Mouse (Mus musculus) hindbrain, embryonic 15.5 days (tissue): ENCODE measurements around the gene 2310007B03Rik. TPM values are rescaled to one million over a fixed set of nuclear protein-coding genes. Genes with fewer than 3 reads are reported as not detected.
"Not testable (repeated sequence)": the region's sequence is repeated elsewhere in the genome, so short reads cannot be mapped to it uniquely, and the experiment has no call there.

Experiments used
- ATAC-seq: fragments of 200-750 bp; cut with Nextera tagmentation; 2 replicates; pipeline ENCODE4 v1.8.0; 2017; ENCODE audit warnings: low read depth, moderate number of reproducible peaks, moderate TSS enrichment; ENCODE audit not compliant: low FRiP score
- H3K27ac ChIP-seq: fragments of 300-500 bp; sonication (generic); replicated peaks from 2 replicates; pipeline ENCODE4 v1.5.1; 2015; ENCODE audit warnings: mild to moderate bottlenecking, inconsistent platforms
- H3K27me3 ChIP-seq: fragments of 300-500 bp; sonication (generic); 2 replicates; pipeline ENCODE4 v1.6.1; 2015; ENCODE audit warnings: control low read depth, inconsistent platforms
- H3K36me3 ChIP-seq: fragments of 300-500 bp; sonication (generic); 2 replicates; pipeline ENCODE4 v1.6.1; 2015; ENCODE audit warnings: control low read depth, inconsistent platforms
- H3K4me1 ChIP-seq: fragments of 300-500 bp; sonication (generic); replicated peaks from 2 replicates; pipeline ENCODE4 v1.6.1; 2015; ENCODE audit warnings: control low read depth, inconsistent platforms
- H3K4me2 ChIP-seq: fragments of 300-500 bp; sonication (generic); 2 replicates; pipeline ENCODE4 v1.6.1; 2015; ENCODE audit warnings: moderate library complexity, mild to moderate bottlenecking, inconsistent platforms
- H3K4me3 ChIP-seq: fragments of 300-500 bp; sonication (generic); 2 replicates; pipeline ENCODE4 v1.5.1; 2015; ENCODE audit warnings: mild to moderate bottlenecking, inconsistent platforms
- H3K9ac ChIP-seq: fragments of 300-500 bp; sonication (generic); 2 replicates; pipeline ENCODE4 v1.6.1; 2015; ENCODE audit warnings: inconsistent platforms
- H3K9me3 ChIP-seq: fragments of 300-500 bp; sonication (generic); 2 replicates; pipeline ENCODE4 v1.6.1; 2016; ENCODE audit warnings: control low read depth, inconsistent platforms
- WGBS: fragments of 180-500 bp; shearing (Covaris S2); methylation state at CpG from one replicate; pipeline ENCODE4 v1.1.7; 2015; 5-methylcytosine and 5-hydroxymethylcytosine counted together
- polyA plus RNA-seq: library from polyadenylated mRNA; unstranded; fragments of >200 nt; fragmentation: Nextera tagmentation; extraction: Ambion mirVana; gene quantifications from 2 replicates; pipeline ENCODE4 v1.2.1, GENCODE M21; 2015

2310007B03Rik gene
- 0.23 and 0.28 TPM in 2 replicates for polyA plus RNA-seq

DNA sequence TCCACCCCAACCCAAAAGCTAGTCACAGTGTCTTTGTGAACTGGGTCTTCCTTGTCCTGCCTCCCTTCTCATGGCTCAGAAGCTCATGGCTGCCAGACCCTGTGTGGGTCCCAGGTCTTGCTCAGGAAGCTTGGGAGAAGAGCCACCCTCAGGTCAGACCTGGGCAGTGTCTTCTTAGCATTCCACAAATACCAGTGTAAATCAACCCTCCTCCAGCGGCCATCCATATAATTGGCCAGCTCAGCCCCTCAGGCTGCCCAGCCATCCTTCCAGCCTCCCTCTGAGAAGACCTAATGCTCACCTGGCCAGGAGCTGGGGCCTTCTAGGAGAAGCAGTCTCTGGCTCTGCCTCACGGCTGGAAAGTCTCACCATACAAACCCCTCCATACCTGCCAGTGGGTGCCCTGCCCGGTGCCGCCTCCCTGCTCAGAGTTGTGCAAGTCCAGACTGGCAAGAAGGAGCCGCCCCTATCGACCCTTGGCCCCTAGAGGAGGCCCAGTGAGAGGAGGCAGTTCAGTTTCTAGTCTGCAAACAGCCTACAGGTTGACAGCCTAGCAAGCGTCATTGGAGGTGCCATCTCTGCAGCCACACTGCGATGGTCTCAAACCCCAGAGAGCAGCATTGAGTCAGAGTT lies at the start of gene 2310007B03Rik:
2310007B03Rik (minus strand) TSS at position 448 of the 633 bp plus-strand sequence.
- no peaks in the 10 kb centered on the region for H3K27me3 ChIP-seq
- H3K9ac ChIP-seq = no peak within 1 kb of the TSS
- WGBS = 82% methylated on average over 8 of the region's 8 CpGs
- no peaks in the 10 kb centered on the region for H3K4me1 ChIP-seq
- no peak for ATAC-seq
- H3K27ac ChIP-seq = no peak within 1 kb of the TSS
- H3K4me2 ChIP-seq = no peak within 1 kb of the TSS
- H3K9me3 ChIP-seq = no peaks in the 10 kb centered on the region
- no peak within 1 kb of the TSS for H3K4me3 ChIP-seq
- H3K36me3 ChIP-seq = no peaks in the 10 kb centered on the region

DNA sequence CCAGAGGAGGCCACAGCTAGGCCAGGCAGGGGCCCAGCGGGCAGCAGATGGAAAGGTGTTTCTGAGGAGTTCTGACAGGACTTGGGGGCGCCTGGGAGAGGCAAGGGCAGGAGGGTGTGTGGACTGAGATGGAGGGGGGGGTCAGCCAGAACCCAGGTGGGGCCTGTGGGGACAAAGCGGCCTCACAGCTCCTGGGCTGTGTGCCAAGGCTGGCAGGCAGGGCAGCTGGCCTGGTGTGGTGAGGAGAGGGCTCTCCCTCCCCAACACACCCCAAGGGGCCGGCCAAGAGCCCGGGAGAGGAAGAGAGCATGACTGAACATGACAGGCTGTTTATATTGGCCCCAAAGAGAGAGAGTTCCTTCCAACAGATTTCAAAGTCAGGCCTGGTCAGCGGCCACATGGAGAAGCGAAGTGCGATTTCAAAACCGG lies 49.5 kb upstream of the 2310007B03Rik start:
- H3K4me3 ChIP-seq = no peak overlapping the region
- H3K4me2 ChIP-seq = no peak overlapping the region
- H3K36me3 ChIP-seq = no peaks in the 10 kb centered on the region
- 30% methylated on average over 9 of the region's 9 CpGs for WGBS
- no peaks in the 10 kb centered on the region for H3K9me3 ChIP-seq
- no peaks in the 10 kb centered on the region for H3K27me3 ChIP-seq
- ATAC-seq = peak; percentile 87
- H3K4me1 ChIP-seq = peaks cover 23% of the 10 kb centered on the region
- H3K27ac ChIP-seq = peak overlapping the region; percentile 60
- H3K9ac ChIP-seq = no peak overlapping the region

DNA sequence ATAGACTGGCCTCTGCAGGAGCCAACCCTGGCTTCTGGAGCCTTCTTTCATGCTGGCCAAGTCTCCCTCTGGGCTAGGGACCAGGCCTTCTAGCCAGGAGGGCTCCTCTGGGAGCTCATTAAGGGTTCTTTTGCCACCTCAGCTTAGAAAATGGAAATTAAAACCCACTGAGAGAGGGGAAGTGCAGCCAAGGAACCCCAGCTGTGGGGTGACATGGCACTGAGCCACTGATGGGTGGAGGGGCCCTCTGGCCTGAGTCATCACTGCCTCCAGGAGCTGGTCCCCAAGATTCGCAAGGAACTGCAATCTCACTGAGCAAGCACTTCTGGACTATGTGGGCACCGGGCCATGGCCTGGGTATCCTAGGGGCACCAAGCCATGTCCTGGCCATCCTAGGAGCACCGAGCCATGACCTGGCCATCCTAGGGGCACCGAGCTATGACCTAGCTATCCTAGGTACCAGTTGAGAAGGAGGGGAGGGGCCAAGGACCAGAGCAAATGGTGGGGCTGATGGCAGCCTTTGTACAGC lies 46.9 kb upstream of the 2310007B03Rik start:
- Histone ChIP-seq H3K4me2 (no peak overlapping the region), H3K27me3 (no peaks in the 10 kb centered on the region), H3K36me3 (no peaks in the 10 kb centered on the region), H3K4me1 (peaks cover 23% of the 10 kb centered on the region), H3K9me3 (no peaks in the 10 kb centered on the region), H3K27ac (no peak overlapping the region), H3K9ac (no peak overlapping the region), H3K4me3 (no peak overlapping the region)
- no peak for ATAC-seq
- 90% methylated on average over 4 of the region's 4 CpGs for WGBS

DNA sequence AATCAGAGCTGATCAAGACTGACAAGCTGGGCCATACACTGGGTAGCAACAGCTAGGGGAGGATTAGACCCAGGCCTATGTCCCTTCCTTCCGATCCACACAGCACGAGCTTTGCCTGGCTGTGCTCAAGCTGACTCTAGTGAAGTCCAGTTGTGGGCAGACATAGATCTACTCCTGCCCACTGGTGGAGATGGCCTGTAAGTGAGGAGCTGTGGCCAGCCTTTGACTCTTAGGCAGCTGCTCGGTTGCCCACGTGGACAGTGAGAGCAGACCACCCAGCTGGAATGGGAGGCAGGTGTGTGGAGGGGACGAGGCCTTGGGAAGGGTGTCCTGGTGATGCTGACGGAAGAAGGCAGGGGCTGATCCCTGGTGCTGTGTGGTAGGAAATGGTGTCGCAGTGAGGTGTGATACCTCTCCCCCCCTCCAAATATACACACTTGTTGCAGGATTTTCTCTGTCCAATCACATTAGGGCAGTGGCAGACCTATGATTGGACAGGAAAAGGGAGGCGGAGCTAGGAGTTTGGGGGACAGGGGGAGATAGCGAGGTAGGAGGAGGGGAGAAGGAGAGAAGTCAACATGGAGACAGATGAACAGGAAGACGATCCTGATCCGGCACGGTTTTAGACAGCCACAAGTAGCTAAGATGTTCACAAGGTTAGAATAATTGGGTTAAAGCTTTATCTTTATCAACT lies 45.7 kb upstream of the 2310007B03Rik start:
- peaks cover 15% of the 10 kb centered on the region for H3K4me1 ChIP-seq
- H3K27me3 ChIP-seq = no peaks in the 10 kb centered on the region
- no peak overlapping the region for H3K27ac ChIP-seq
- H3K9ac ChIP-seq = no peak overlapping the region
- H3K36me3 ChIP-seq = no peaks in the 10 kb centered on the region
- no peak for ATAC-seq
- no peak overlapping the region for H3K4me2 ChIP-seq
- no peak overlapping the region for H3K4me3 ChIP-seq
- 70% methylated on average over 12 of the region's 12 CpGs for WGBS
- H3K9me3 ChIP-seq = no peaks in the 10 kb centered on the region

DNA sequence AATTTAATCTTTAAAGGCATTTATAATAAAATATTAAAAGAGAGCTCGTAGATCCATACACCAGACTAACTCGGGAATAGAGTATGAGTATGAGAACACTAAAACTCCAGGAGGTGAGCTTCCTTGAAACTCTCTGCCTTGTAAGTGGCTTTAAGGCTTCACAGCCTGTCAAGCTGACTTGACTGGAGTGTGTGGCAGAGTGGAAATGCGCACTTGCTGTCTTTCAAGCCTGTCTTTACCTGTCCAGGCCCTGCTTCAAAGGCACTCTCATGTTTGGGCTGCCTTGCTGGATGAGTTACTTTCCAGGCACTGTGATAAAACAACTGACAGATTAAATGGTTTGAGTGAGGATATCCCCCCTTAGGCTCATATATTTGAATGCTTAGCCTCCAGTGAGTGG lies 37.2 kb upstream of the 2310007B03Rik start:
- no peak overlapping the region for H3K4me3 ChIP-seq
- no peaks in the 10 kb centered on the region for H3K4me1 ChIP-seq
- no peak overlapping the region for H3K4me2 ChIP-seq
- H3K27ac ChIP-seq = no peak overlapping the region
- H3K9ac ChIP-seq = no peak overlapping the region
- no peaks in the 10 kb centered on the region for H3K27me3 ChIP-seq
- 82% methylated on average over 3 of the region's 3 CpGs for whole genome bisulfite sequencing
- no peak for ATAC-seq
- no peaks in the 10 kb centered on the region for H3K9me3 ChIP-seq
- H3K36me3 ChIP-seq = no peaks in the 10 kb centered on the region

DNA sequence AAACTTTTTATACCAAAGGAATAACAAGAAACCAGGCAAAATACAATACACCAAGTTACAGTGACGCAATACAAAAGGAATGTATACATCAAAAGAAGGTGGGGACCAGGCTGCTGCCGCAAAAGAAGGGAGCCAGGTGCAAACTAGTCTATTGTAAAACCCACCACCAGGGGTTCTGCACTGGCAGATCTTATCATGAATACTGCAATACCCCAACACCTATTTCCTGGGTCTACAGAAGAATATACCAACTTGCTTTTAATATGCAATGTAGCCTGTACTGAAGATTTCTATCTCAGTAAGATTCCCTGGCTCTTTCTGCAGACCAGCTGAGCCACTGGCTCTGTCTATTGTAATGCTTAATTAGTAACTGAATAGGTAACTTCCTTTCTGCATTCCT lies 36.7 kb upstream of the 2310007B03Rik start:
- not testable (repeated sequence) for H3K4me2 ChIP-seq, H3K27ac ChIP-seq, H3K4me3 ChIP-seq, H3K9me3 ChIP-seq, ATAC-seq, H3K27me3 ChIP-seq, H3K36me3 ChIP-seq, H3K4me1 ChIP-seq, H3K9ac ChIP-seq
- WGBS = 100% methylated on average over 2 of the region's 2 CpGs

DNA sequence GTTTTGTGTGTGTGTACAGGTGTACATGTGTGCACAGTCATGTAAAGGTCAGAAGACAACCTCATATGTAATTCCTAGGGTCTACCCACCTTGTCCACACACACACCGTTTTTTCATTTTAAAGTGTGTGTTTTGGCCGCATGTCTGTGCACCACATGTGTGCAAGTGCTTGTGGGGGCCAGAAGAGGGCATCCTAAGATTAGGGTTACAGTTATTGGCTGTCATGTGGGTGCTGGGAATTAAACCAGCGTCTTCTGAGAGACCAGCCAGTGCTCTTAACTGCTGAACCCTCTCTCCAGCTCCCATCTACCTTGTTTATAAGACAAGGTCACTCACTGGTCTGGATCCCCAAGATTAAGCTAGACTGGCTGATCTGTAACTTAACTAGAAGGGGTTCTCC lies 34.2 kb upstream of the 2310007B03Rik start:
- no peaks in the 10 kb centered on the region for H3K4me1 ChIP-seq
- no peak overlapping the region for H3K9ac ChIP-seq
- no peak overlapping the region for H3K4me2 ChIP-seq
- H3K27ac ChIP-seq = no peak overlapping the region
- no peaks in the 10 kb centered on the region for H3K36me3 ChIP-seq
- H3K27me3 ChIP-seq = no peaks in the 10 kb centered on the region
- ATAC-seq = no peak
- H3K9me3 ChIP-seq = no peaks in the 10 kb centered on the region
- WGBS = 90% methylated on average over 3 of the region's 3 CpGs
- H3K4me3 ChIP-seq = no peak overlapping the region

DNA sequence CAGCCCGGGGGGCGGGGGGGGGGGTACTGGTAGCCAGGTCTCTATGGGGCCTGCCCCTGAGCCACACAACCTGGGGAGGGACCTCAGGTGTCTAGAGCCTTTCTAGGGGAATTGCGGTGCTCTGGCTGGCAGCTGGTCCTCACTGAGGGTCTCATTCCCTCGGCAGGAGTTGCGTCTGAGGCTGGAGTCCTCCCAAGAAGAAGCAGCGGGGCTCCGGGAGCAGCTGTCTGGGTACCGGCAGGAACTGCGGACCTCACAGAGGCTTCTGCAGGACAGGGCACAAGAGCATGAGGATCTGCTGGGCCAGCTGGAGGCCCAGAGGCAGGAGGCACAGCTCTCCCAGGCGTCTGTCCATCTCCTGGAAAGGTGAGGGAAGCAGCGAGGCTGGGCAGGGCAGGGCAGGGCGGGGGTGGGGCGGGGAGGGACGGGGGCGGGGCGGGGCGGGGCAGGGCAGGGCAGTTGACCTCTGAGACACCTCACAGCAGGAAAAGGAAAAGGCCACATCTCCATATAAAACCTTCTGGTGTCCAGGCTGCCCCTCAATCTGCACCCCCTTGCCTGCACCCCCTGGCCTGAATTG lies 30.1 kb upstream of the 2310007B03Rik start:
- Histone ChIP-seq H3K4me1 (no peaks in the 10 kb centered on the region), H3K9me3 (no peaks in the 10 kb centered on the region), H3K27ac (no peak overlapping the region), H3K36me3 (no peaks in the 10 kb centered on the region), H3K27me3 (peaks cover 7% of the 10 kb centered on the region; the same call in 1 of the 2 replicates), H3K4me2 (no peak overlapping the region), H3K4me3 (no peak overlapping the region), H3K9ac (no peak overlapping the region)
- WGBS = 6% methylated on average over 9 of the region's 17 CpGs
- ATAC-seq = no peak

DNA sequence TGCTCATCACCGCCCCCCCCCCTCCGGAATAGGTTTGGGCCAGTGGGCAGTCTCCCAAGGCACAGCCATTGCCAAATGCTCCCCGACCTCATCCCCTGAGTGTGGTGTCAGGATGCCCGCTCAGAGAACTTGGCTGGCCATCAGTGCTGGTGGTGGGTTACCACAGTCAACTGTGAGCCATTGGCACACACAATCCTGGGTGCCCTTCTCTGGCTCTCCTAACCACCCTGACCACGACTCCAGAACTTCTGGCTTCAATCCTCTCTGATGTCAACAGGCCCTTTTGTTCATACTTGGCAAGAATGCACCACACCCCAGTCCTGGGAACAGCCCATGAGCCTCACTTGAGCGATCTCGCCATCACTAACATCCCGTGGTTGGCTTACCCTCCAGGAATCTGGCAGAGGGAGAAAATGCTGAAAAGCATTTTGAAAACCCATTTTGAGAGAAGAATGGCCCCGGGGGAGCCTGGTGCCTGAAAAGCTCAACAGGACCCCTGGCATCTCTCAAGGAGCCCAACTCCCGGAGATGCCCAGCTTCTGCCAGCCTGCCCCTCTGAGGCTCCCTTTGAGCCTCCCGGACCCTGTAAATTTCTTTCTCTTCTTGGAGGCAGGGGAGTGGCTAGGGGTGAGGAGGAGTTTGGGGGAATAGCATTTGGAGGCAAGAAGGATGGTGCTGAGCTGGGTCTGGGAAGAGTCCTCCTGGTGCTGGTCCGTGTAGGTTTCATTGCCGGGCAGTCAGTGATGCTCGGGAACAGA lies 23.5 kb upstream of the 2310007B03Rik start:
- no peak overlapping the region for H3K4me2 ChIP-seq
- H3K27ac ChIP-seq = no peak overlapping the region
- H3K4me3 ChIP-seq = no peak overlapping the region
- H3K9ac ChIP-seq = no peak overlapping the region
- 58% methylated on average over 14 of the region's 14 CpGs for WGBS
- 0 out of 2 replicates have a peak, but pooled peaks cover 3% of the 10 kb centered on the region for H3K27me3 ChIP-seq
- H3K9me3 ChIP-seq = no peaks in the 10 kb centered on the region
- ATAC-seq = peak; percentile 79
- H3K36me3 ChIP-seq = no peaks in the 10 kb centered on the region
- H3K4me1 ChIP-seq = peaks cover 8% of the 10 kb centered on the region; the same call in 1 of the 2 replicates

DNA sequence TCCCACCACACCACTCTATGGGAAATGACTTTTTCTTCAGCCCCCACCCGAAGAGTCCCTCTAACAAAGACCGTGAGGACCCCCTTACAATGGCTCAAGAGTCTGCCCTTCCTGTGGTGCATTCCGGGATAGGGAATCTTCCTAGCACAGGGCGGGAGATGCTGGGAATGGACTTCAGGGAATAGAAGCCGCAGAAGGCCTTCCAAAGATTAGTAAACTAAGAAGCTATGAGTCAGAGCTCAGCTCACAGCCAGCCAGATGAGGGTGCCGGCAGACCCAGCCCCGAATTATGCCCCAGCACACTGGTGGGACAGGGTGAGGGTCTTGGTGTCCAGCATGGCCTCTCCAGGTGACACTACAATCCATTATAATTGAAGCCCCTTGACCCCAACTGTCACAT lies 21.5 kb upstream of the 2310007B03Rik start:
- ATAC-seq = no peak
- Histone ChIP-seq H3K4me3 (no peak overlapping the region), H3K9me3 (no peaks in the 10 kb centered on the region), H3K9ac (no peak overlapping the region), H3K27me3 (no peaks in the 10 kb centered on the region), H3K4me1 (peaks cover 8% of the 10 kb centered on the region; the same call in 1 of the 2 replicates), H3K36me3 (no peaks in the 10 kb centered on the region), H3K4me2 (no peak overlapping the region), H3K27ac (no peak overlapping the region)
- 91% methylated on average over 7 of the region's 7 CpGs for WGBS

DNA sequence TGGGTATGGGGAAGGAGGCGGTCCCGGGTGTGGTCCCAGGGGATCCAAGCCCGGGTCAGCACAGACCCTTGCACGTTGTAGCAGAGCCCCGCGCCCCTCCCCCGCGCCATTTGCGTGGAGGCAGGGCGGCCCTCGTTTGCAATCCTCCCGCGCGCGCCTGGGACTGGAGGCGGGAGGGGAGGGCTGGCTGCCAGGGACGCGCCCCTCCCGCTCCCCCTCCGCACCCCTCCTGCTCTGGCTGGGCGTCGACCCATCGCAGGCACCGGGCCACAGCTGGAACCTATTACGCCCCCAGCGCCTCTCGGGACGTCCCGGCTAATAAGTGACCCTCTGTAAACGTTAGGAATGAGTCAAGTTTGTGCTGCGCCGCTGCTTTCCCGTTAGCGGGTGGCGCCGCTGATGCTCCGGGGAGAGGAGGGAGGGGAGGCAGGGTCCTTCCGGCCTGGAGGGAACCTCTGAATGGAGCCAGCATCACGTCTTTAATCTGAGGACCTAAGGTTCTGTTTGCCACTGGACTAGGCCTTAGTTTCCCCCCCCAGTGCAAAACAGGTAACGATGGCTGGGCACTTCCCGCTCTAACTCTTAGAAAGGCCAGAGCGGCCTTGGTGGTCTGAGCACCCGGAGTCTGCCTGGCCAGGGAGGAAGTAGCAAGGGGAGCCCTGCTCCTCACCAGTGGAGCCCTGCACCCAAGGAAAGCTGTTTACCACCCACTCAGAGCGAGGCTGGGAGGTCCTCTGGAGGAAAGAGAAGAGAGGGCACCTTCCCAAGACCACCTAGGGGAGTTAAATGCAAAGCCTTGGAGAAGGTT lies 16.0 kb upstream of the 2310007B03Rik start:
- Histone ChIP-seq H3K27ac (peak overlapping the region; percentile 25; the same call in 1 of the 2 replicates), H3K9me3 (no peaks in the 10 kb centered on the region), H3K9ac (peak overlapping the region; percentile 53), H3K27me3 (0 out of 2 replicates have a peak, but pooled peaks cover 3% of the 10 kb centered on the region), H3K4me2 (peak overlapping the region; percentile 99), H3K4me1 (peaks cover 19% of the 10 kb centered on the region), H3K36me3 (no peaks in the 10 kb centered on the region), H3K4me3 (peak overlapping the region; percentile 46)
- ATAC-seq = peak; percentile 43
- whole genome bisulfite sequencing = 5% methylated on average over 39 of the region's 44 CpGs
